Mouse (Mus musculus) lung, postnatal 0 days (tissue): Measurements from ENCODE around the gene Magea5.

ENCODE experiments used
- CTCF ChIP-seq: IDR thresholded peaks from 2 replicates; pipeline ENCODE4 v1.5.1; 2016; ENCODE audit warnings: antibody characterized with exemption, mild to moderate bottlenecking
- EP300 ChIP-seq: IDR thresholded peaks from 2 replicates; pipeline ENCODE4 v1.6.1; 2016; ENCODE audit warnings: antibody characterized with exemption, mild to moderate bottlenecking, control low read depth

DNA sequence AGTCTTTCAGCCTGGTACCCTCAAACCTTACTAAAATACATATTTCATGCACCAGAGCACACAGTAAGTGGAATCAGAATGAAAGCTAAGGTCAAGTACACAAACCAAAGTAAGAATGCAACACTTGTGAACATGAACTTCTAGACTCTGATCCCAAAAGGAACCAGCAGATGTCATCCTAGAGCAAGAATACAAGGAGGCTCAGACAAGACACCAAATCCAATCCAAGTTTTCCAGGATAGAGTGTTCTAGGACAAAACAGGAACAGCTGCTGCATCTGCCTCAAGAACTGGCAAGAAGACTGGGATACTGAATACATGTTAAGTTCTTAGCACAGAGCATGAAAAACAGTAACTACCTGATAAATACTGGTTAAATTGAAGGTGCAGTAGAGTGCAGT lies 35.1 kb upstream of the Magea5 start:
- TF ChIP-seq CTCF (peak; percentile 54), EP300 (no peak)
